Comparison of ENCODE assay signal across 8 mouse cellular contexts in genomic region chr13:13590048-13591011, GRCm38 (mm10). TPM values are rescaled to one million over a fixed set of nuclear protein-coding genes. Genes with fewer than 3 reads are reported as not detected.
DNase-seq lines count a peak whose midpoint lies in the region; ATAC-seq and TF ChIP-seq lines count a peak whose summit lies in the region.

Gene Lyst (plus strand): TSS chr13:13590397.

- TF ChIP-seq CTCF in MEL (IDR thresholded peaks at IDR 0.05 in 2 of 3, conservative IDR thresholded peaks at IDR 0.05 in 1 of 3; ENCODE audit: control insufficient read depth in 1 of 3, insufficient read depth in 1 of 3, low read depth in 2 of 3, low read length in 3 of 3, poor library complexity in 1 of 3, severe bottlenecking in 1 of 3), result peak in 1 of 3 experiments; percentile 22; a peak in 2 of 6 replicates
- TF ChIP-seq CTCF in cerebellum, adult 2 months (IDR thresholded peaks at IDR 0.05; ENCODE audit: borderline replicate concordance, insufficient read depth, low read depth, low read length), result no peak
- TF ChIP-seq CTCF in lung, postnatal 0 days (IDR thresholded peaks at IDR 0.05), result peak; percentile 50

- TF ChIP-seq RAD21 in MEL (IDR thresholded peaks at IDR 0.05; ENCODE audit: low read depth, low read length), result no peak

- TF ChIP-seq POLR2A in MEL (IDR thresholded peaks at IDR 0.05; ENCODE audit: control insufficient read depth in 1 of 2, insufficient read depth in 1 of 2, low read depth in 1 of 2, low read length in 2 of 2, poor library complexity in 1 of 2), result peak in 1 of 2 experiments; percentile 76; a peak in 2 of 4 replicates
- TF ChIP-seq POLR2A in cerebellum, adult 2 months (IDR thresholded peaks at IDR 0.05; ENCODE audit: borderline replicate concordance, insufficient read depth, low read length), result peak; percentile 68; the same call in 1 of the 2 replicates

- DNase-seq in MEL (ENCODE audit: low read depth, low spot score), result peak; percentile 97
- DNase-seq in cerebellum, adult 2 months, result peak; percentile 98 to 99
- DNase-seq in forelimb bud, embryonic 11.5 days (ENCODE audit: low read depth, low spot score), result peak; percentile 96
- DNase-seq in hindbrain, embryonic 10.5 days (ENCODE audit: low spot score), result peak; percentile 99
- peak; percentile 98 for DNase-seq in layer of hippocampus, adult 9-11 months
- DNase-seq in lung, postnatal 0 days (ENCODE audit: low spot score), result peak; percentile 99
- DNase-seq in ovary, postnatal 14 days (ENCODE audit: low spot score), result peak; percentile 98
- DNase-seq in thymus, postnatal 14 days, result peak; percentile 99

- H3K79me2 ChIP-seq in MEL (ENCODE audit: control insufficient read depth, insufficient read depth, low read length, poor library complexity), result peaks cover 5% of the 10 kb centered on the region

- ATAC-seq in lung, postnatal 0 days, result peak; percentile 97

- H3K36me3 ChIP-seq in MEL (ENCODE audit: control insufficient read depth in 1 of 2, insufficient read depth in 2 of 2, low read length in 2 of 2), result peaks cover 0 to 35% of the 10 kb centered on the region in 2 experiments; a peak in 2 of 4 replicates
- no peaks in the 10 kb centered on the region for H3K36me3 ChIP-seq in hindbrain, embryonic 10.5 days
- no peaks in the 10 kb centered on the region for H3K36me3 ChIP-seq in lung, postnatal 0 days (ENCODE audit: insufficient read depth, low read length)

- peaks cover 21 to 29% of the 10 kb centered on the region in 2 experiments for H3K4me1 ChIP-seq in MEL (ENCODE audit: control insufficient read depth in 1 of 2, insufficient read depth in 2 of 2, low read length in 2 of 2)
- H3K4me1 ChIP-seq in cerebellum, adult 2 months (ENCODE audit: control insufficient read depth, insufficient read depth, low read length), result no peaks in the 10 kb centered on the region; the same call in 1 of the 2 replicates
- peaks cover 5% of the 10 kb centered on the region for H3K4me1 ChIP-seq in hindbrain, embryonic 10.5 days (replicated peaks)
- peaks cover 12% of the 10 kb centered on the region; the same call in 1 of the 2 replicates for H3K4me1 ChIP-seq in lung, postnatal 0 days (ENCODE audit: insufficient read depth, low read depth, low read length)

- peak within 1 kb of the TSS; percentile 87 for H3K9ac ChIP-seq in MEL (ENCODE audit: control insufficient read depth, low read depth, low read length, poor library complexity, severe bottlenecking)
- H3K9ac ChIP-seq in lung, postnatal 0 days (replicated peaks; ENCODE audit: low read depth), result peak within 1 kb of the TSS; percentile 37

- peak within 1 kb of the TSS; percentile 34 for H3K27ac ChIP-seq in MEL (ENCODE audit: control insufficient read depth, low read depth, low read length)
- peak within 1 kb of the TSS; percentile 60 for H3K27ac ChIP-seq in cerebellum, adult 2 months (ENCODE audit: insufficient read depth, low read length)
- H3K27ac ChIP-seq in hindbrain, embryonic 10.5 days, result peak within 1 kb of the TSS; percentile 90
- H3K27ac ChIP-seq in lung, postnatal 0 days (ENCODE audit: low read length), result peak within 1 kb of the TSS; percentile 85

- WGBS in cerebellum, adult 2 months, result under 1% methylated on average over 88 of the region's 88 CpGs
- WGBS in hindbrain, embryonic 10.5 days, result under 1% methylated on average over 87 of the region's 88 CpGs
- WGBS in lung, postnatal 0 days, result under 1% methylated on average over 73 of the region's 88 CpGs

- H3K27me3 ChIP-seq in MEL (ENCODE audit: control insufficient read depth in 1 of 2, insufficient read depth in 2 of 2, low read length in 2 of 2), result no peaks in the 10 kb centered on the region
- no peaks in the 10 kb centered on the region for H3K27me3 ChIP-seq in cerebellum, adult 2 months (ENCODE audit: control insufficient read depth, insufficient read depth, low read length)
- H3K27me3 ChIP-seq in hindbrain, embryonic 10.5 days (ENCODE audit: insufficient read depth, poor library complexity, severe bottlenecking), result no peaks in the 10 kb centered on the region
- H3K27me3 ChIP-seq in lung, postnatal 0 days (replicated peaks; ENCODE audit: insufficient read depth, low read length), result no peaks in the 10 kb centered on the region

- no peaks in the 10 kb centered on the region for H3K9me3 ChIP-seq in MEL (replicated peaks; ENCODE audit: insufficient read depth, low read length)
- H3K9me3 ChIP-seq in hindbrain, embryonic 10.5 days, result no peaks in the 10 kb centered on the region
- H3K9me3 ChIP-seq in lung, postnatal 0 days (ENCODE audit: low read length), result no peaks in the 10 kb centered on the region

- no peak for TF ChIP-seq EP300 in MEL (IDR thresholded peaks at IDR 0.05; ENCODE audit: low read depth in 1 of 2, low read length in 2 of 2)
- no peak for TF ChIP-seq EP300 in lung, postnatal 0 days (IDR thresholded peaks at IDR 0.05)

- H3K4me3 ChIP-seq in MEL (ENCODE audit: control insufficient read depth in 1 of 2, insufficient read depth in 1 of 2, low read depth in 2 of 2, low read length in 2 of 2), result peak within 1 kb of the TSS; percentile 91 to 92
- H3K4me3 ChIP-seq in cerebellum, adult 2 months (replicated peaks; ENCODE audit: insufficient read depth, low read depth, low read length), result peak within 1 kb of the TSS; percentile 63
- H3K4me3 ChIP-seq in hindbrain, embryonic 10.5 days, result peak within 1 kb of the TSS; percentile 82
- H3K4me3 ChIP-seq in lung, postnatal 0 days (ENCODE audit: low read depth, low read length), result peak within 1 kb of the TSS; percentile 90

- H3K4me2 ChIP-seq in lung, postnatal 0 days (replicated peaks; ENCODE audit: low read depth, low read length), result peak within 1 kb of the TSS; percentile 71

TF ChIP-seq in MEL, 35 proteins besides CTCF, POLR2A, EP300 and RAD21 (continues in another document):
- TF ChIP-seq ZKSCAN1 (IDR thresholded peaks at IDR 0.05; ENCODE audit: low read depth, low read length), result no peak
- TF ChIP-seq CHD1 (IDR thresholded peaks at IDR 0.05; ENCODE audit: low read depth, low read length), result no peak
- TF ChIP-seq ZC3H11A (IDR thresholded peaks at IDR 0.05; ENCODE audit: low read depth, low read length), result no peak
- TF ChIP-seq MYB (IDR thresholded peaks at IDR 0.05; ENCODE audit: low read depth, low read length), result no peak
- peak; percentile 52; the same call in 1 of the 2 replicates for TF ChIP-seq TCF12 (IDR thresholded peaks at IDR 0.05; ENCODE audit: low read depth, low read length)
- TF ChIP-seq BHLHE40 (IDR thresholded peaks at IDR 0.05; ENCODE audit: borderline replicate concordance, low read depth, low read length), result no peak
- TF ChIP-seq POLR2AphosphoS2 (IDR thresholded peaks at IDR 0.05; ENCODE audit: low read length), result peak; percentile 84; the same call in 1 of the 2 replicates
- TF ChIP-seq ZMIZ1 (IDR thresholded peaks at IDR 0.05; ENCODE audit: low read depth, low read length), result peak; percentile 79; the same call in 1 of the 2 replicates
- no peak for TF ChIP-seq POLR2AphosphoS5 (IDR thresholded peaks at IDR 0.05; ENCODE audit: borderline replicate concordance, low read depth, low read length)
- 0 out of 2 replicates have a peak, but pooled peaks have one; percentile 6 for TF ChIP-seq ETS1 (IDR thresholded peaks at IDR 0.05; ENCODE audit: low read depth, low read length)
- no peak for TF ChIP-seq ZNF384 (IDR thresholded peaks at IDR 0.05; ENCODE audit: low read depth, low read length)
- TF ChIP-seq ELF1 (IDR thresholded peaks at IDR 0.05; ENCODE audit: low read depth, low read length), result peak; percentile 70; the same call in 1 of the 2 replicates
- TF ChIP-seq NELFE (IDR thresholded peaks at IDR 0.05; ENCODE audit: low read depth, low read length), result peak; percentile 78
- peak; percentile 78 for TF ChIP-seq HCFC1 (IDR thresholded peaks at IDR 0.05; ENCODE audit: low read depth, low read length)
- TF ChIP-seq MAX (IDR thresholded peaks at IDR 0.05; ENCODE audit: low read length), result 0 out of 2 replicates have a peak, but pooled peaks have one; percentile 25
- no peak; the same call in 1 of the 2 replicates for TF ChIP-seq SIN3A (IDR thresholded peaks at IDR 0.05; ENCODE audit: low read length)
- no peak for TF ChIP-seq USF2 (IDR thresholded peaks at IDR 0.05; ENCODE audit: borderline replicate concordance in 1 of 2, insufficient read depth in 1 of 2, low read depth in 1 of 2, low read length in 2 of 2)
- no peak for TF ChIP-seq KAT2A (conservative IDR thresholded peaks at IDR 0.05; ENCODE audit: low read depth, low read length)
- TF ChIP-seq USF1 (IDR thresholded peaks at IDR 0.05; ENCODE audit: low read depth, low read length), result peak; percentile 55; the same call in 1 of the 2 replicates
- no peak for TF ChIP-seq TAL1 (IDR thresholded peaks at IDR 0.05; ENCODE audit: low read length)
- TF ChIP-seq MEF2A (IDR thresholded peaks at IDR 0.05; ENCODE audit: extremely low read depth, insufficient replicate concordance, low read depth, low read length, poor library complexity, severe bottlenecking), result no peak
- no peak for TF ChIP-seq RCOR1 (IDR thresholded peaks at IDR 0.05; ENCODE audit: low read depth, low read length)
- peak; percentile 55; the same call in 1 of the 2 replicates for TF ChIP-seq MXI1 (IDR thresholded peaks at IDR 0.05; ENCODE audit: low read depth, low read length)
- TF ChIP-seq CHD2 (IDR thresholded peaks at IDR 0.05; ENCODE audit: low read length), result no peak
- 0 out of 2 replicates have a peak, but pooled peaks have one; percentile 58 for TF ChIP-seq UBTF (IDR thresholded peaks at IDR 0.05; ENCODE audit: borderline replicate concordance, insufficient read depth, low read depth, low read length)
- peak; percentile 98 for TF ChIP-seq NRF1 (IDR thresholded peaks at IDR 0.05; ENCODE audit: insufficient read depth, low read depth, low read length, poor library complexity, severe bottlenecking)
- peak; percentile 97 for TF ChIP-seq MAZ (IDR thresholded peaks at IDR 0.05; ENCODE audit: low read depth, low read length)
- TF ChIP-seq GATA1 (IDR thresholded peaks at IDR 0.05; ENCODE audit: low read depth, low read length), result no peak
- TF ChIP-seq MAFK (IDR thresholded peaks at IDR 0.05; ENCODE audit: borderline replicate concordance, low read depth, low read length), result no peak
- no peak for TF ChIP-seq JUND (IDR thresholded peaks at IDR 0.05; ENCODE audit: low read depth, low read length)
- 0 out of 2 replicates have a peak, but pooled peaks have one; percentile 29 for TF ChIP-seq E2F4 (IDR thresholded peaks at IDR 0.05; ENCODE audit: borderline replicate concordance, low read depth, low read length)

RNA-seq across cellular contexts. Expression of gene Lyst, which starts in this region (rescaled TPM):
- total RNA-seq in MEL (2012; rRNA removed), result 2.9 and 3.0 TPM in 2 replicates
- polyA plus RNA-seq in MEL (2012; ENCODE audit: insufficient read depth in 1 of 2, insufficient read length in 2 of 2, low read depth in 1 of 2, low replicate concordance in 2 of 2, missing spikeins in 1 of 2), result 1 to 10 TPM in 1 of 2 experiments, not detected in 1; 3.1 TPM
- polyA plus RNA-seq in cerebellum, adult 2 months (2012; rRNA removed), result 14.5 and 19.4 TPM in 2 replicates
- 3.3 and 4.0 TPM in 2 replicates for polyA plus RNA-seq in hindbrain, embryonic 10.5 days (2016; fragmentation: Nextera tagmentation; extraction: Ambion mirVana)
- polyA plus RNA-seq in lung, postnatal 0 days (2015; fragmentation: Nextera tagmentation; extraction: Ambion mirVana), result 7.1 and 7.8 TPM in 2 replicates

Comparison
In these comparisons a context has a peak if more than half of its experiments do, and no peak if none do; other contexts are left out.
1. Peak in every context shown above with its lines: DNase-seq, ATAC-seq, H3K4me3 ChIP-seq and H3K27ac ChIP-seq.
2. H3K27ac ChIP-seq: peak in every context shown above with its lines; median percentile 90 in hindbrain, embryonic 10.5 days; 85 in lung, postnatal 0 days; 60 in cerebellum, adult 2 months; 34 in MEL.